In genomic region chr1:87185526-87185925, GRCm38 (mm10) we compare ENCODE assay signal across 19 mouse cellular contexts. TPM values are rescaled to one million over a fixed set of nuclear protein-coding genes. Genes with fewer than 3 reads are reported as not detected.
A peak's percentile ranks its signal among the peaks of the same experiment; 100 is the strongest.
DNase-seq lines count a peak whose midpoint lies in the region; ATAC-seq and TF ChIP-seq lines count a peak whose summit lies in the region.
"Had no signal": no experiment of that assay in that cellular context is flagged by ENCODE, and none has a peak within 500 bp of the region (broad histone marks: within the 10 kb centered on the region; RNA-seq: fewer than 3 reads in every experiment).

No protein-coding gene starts in this region.

- no peaks in the 10 kb centered on the region for H3K36me3 ChIP-seq in forebrain, embryonic 15.5 days
- no peaks in the 10 kb centered on the region for H3K36me3 ChIP-seq in forebrain, embryonic 12.5 days (replicated peaks)
- no peaks in the 10 kb centered on the region for H3K36me3 ChIP-seq in stomach, embryonic 14.5 days (ENCODE audit: control insufficient read depth, insufficient read depth, low read length)
- no peaks in the 10 kb centered on the region for H3K36me3 ChIP-seq in stomach, postnatal 0 days (ENCODE audit: control insufficient read depth, insufficient read depth, low read length)
- H3K36me3 ChIP-seq in limb, embryonic 10.5 days, result no peaks in the 10 kb centered on the region
- no peaks in the 10 kb centered on the region for H3K36me3 ChIP-seq in kidney, adult 2 months (ENCODE audit: control insufficient read depth, insufficient read depth, low read length)
- H3K36me3 ChIP-seq: heart, embryonic 10.5 days; liver, embryonic 13.5 days had no signal

- H3K27ac ChIP-seq in forebrain, embryonic 15.5 days (replicated peaks), result no peak overlapping the region
- H3K27ac ChIP-seq in forebrain, embryonic 12.5 days, result no peak overlapping the region
- no peak overlapping the region for H3K27ac ChIP-seq in stomach, embryonic 14.5 days (ENCODE audit: low read length)
- H3K27ac ChIP-seq in stomach, postnatal 0 days (replicated peaks), result no peak overlapping the region
- no peak overlapping the region for H3K27ac ChIP-seq in limb, embryonic 10.5 days
- no peak overlapping the region for H3K27ac ChIP-seq in kidney, adult 2 months (ENCODE audit: insufficient read depth, low read depth, low read length)
- H3K27ac ChIP-seq: heart, embryonic 10.5 days; liver, embryonic 13.5 days had no signal

- no peak for TF ChIP-seq POLR2A in kidney, adult 2 months (IDR thresholded peaks at IDR 0.05; ENCODE audit: low read depth, low read length)

- peaks cover 23% of the 10 kb centered on the region for H3K27me3 ChIP-seq in forebrain, embryonic 15.5 days
- H3K27me3 ChIP-seq in forebrain, embryonic 12.5 days, result peaks cover 81% of the 10 kb centered on the region
- peaks cover 20% of the 10 kb centered on the region for H3K27me3 ChIP-seq in stomach, embryonic 14.5 days (ENCODE audit: control insufficient read depth, insufficient read depth, low read length)
- peaks cover 11% of the 10 kb centered on the region; the same call in 1 of the 2 replicates for H3K27me3 ChIP-seq in stomach, postnatal 0 days (ENCODE audit: control insufficient read depth, insufficient read depth, low read length)
- peaks cover 92% of the 10 kb centered on the region for H3K27me3 ChIP-seq in limb, embryonic 10.5 days (ENCODE audit: low read depth, poor library complexity, severe bottlenecking)
- 0 out of 2 replicates have a peak, but pooled peaks cover 1% of the 10 kb centered on the region for H3K27me3 ChIP-seq in kidney, adult 2 months (replicated peaks; ENCODE audit: control insufficient read depth, insufficient read depth, low read length)

- H3K4me1 ChIP-seq in forebrain, embryonic 15.5 days, result peaks cover 22% of the 10 kb centered on the region
- H3K4me1 ChIP-seq in forebrain, embryonic 12.5 days, result peaks cover 21% of the 10 kb centered on the region
- H3K4me1 ChIP-seq in stomach, embryonic 14.5 days (ENCODE audit: control insufficient read depth, insufficient read depth, low read length), result no peaks in the 10 kb centered on the region
- H3K4me1 ChIP-seq in stomach, postnatal 0 days (replicated peaks; ENCODE audit: control insufficient read depth, insufficient read depth), result no peaks in the 10 kb centered on the region
- peaks cover 27% of the 10 kb centered on the region for H3K4me1 ChIP-seq in limb, embryonic 10.5 days
- H3K4me1 ChIP-seq in kidney, adult 2 months (ENCODE audit: control insufficient read depth, insufficient read depth, low read length), result no peaks in the 10 kb centered on the region

- TF ChIP-seq CTCF in stomach, postnatal 0 days (IDR thresholded peaks at IDR 0.05; ENCODE audit: low read depth), result no peak
- no peak for TF ChIP-seq CTCF in kidney, adult 2 months (conservative IDR thresholded peaks at IDR 0.05; ENCODE audit: insufficient read depth, insufficient read length, low read depth, low read length)

- ATAC-seq in forebrain, embryonic 15.5 days (replicated peaks), result 0 out of 2 replicates have a peak, but pooled peaks have one; percentile 9
- ATAC-seq in forebrain, embryonic 12.5 days (ENCODE audit: low FRiP score), result no peak; the same call in 1 of the 2 replicates
- ATAC-seq in stomach, embryonic 14.5 days (ENCODE audit: insufficient number of reproducible peaks, insufficient read depth, low FRiP score, low read depth), result 0 out of 2 replicates have a peak, but pooled peaks have one; percentile 11
- ATAC-seq in stomach, postnatal 0 days (ENCODE audit: low FRiP score, low TSS enrichment), result no peak

- H3K4me2 ChIP-seq in forebrain, embryonic 15.5 days (replicated peaks), result peak overlapping the region; percentile 90; the same call in 1 of the 2 replicates
- H3K4me2 ChIP-seq in forebrain, embryonic 12.5 days, result no peak overlapping the region
- H3K4me2 ChIP-seq in stomach, embryonic 14.5 days (replicated peaks; ENCODE audit: low read depth, low read length), result no peak overlapping the region
- no peak overlapping the region for H3K4me2 ChIP-seq in stomach, postnatal 0 days (replicated peaks; ENCODE audit: low read depth)

- 12% methylated on average over 13 of the region's 13 CpGs for WGBS in forebrain, embryonic 15.5 days
- WGBS in forebrain, embryonic 12.5 days, result 14% methylated on average over 13 of the region's 13 CpGs
- WGBS in stomach, embryonic 14.5 days, result 15% methylated on average over 13 of the region's 13 CpGs
- 20% methylated on average over 13 of the region's 13 CpGs for WGBS in stomach, postnatal 0 days
- WGBS in limb, embryonic 10.5 days, result 8% methylated on average over 13 of the region's 13 CpGs
- 28% methylated on average over 13 of the region's 13 CpGs for WGBS in kidney, adult 2 months

- no peak for DNase-seq in stomach, postnatal 0 days (ENCODE audit: low spot score)
- DNase-seq in limb, embryonic 10.5 days (ENCODE audit: low spot score), result no peak
- DNase-seq in thymus, postnatal 4 days, result peak; percentile 43
- DNase-seq in adrenal gland, postnatal 4 days (ENCODE audit: low spot score in 2 of 2), result no peak
- DNase-seq in kidney, adult 2 months, result no peak

- H3K9me3 ChIP-seq in forebrain, embryonic 15.5 days, result no peaks in the 10 kb centered on the region
- no peaks in the 10 kb centered on the region for H3K9me3 ChIP-seq in forebrain, embryonic 12.5 days
- H3K9me3 ChIP-seq in stomach, embryonic 14.5 days (ENCODE audit: control insufficient read depth, low read depth, low read length), result no peaks in the 10 kb centered on the region
- H3K9me3 ChIP-seq in stomach, postnatal 0 days (ENCODE audit: control insufficient read depth, low read length), result no peaks in the 10 kb centered on the region
- no peaks in the 10 kb centered on the region for H3K9me3 ChIP-seq in limb, embryonic 10.5 days (replicated peaks)
- H3K9me3 ChIP-seq: heart, embryonic 10.5 days; liver, embryonic 13.5 days had no signal

- H3K9ac ChIP-seq in forebrain, embryonic 15.5 days (replicated peaks), result 0 out of 2 replicates have a peak overlapping the region, but pooled peaks have one; percentile 22
- no peak overlapping the region for H3K9ac ChIP-seq in forebrain, embryonic 12.5 days
- H3K9ac ChIP-seq in stomach, embryonic 14.5 days (replicated peaks; ENCODE audit: low read depth, low read length), result no peak overlapping the region
- H3K9ac ChIP-seq in stomach, postnatal 0 days (ENCODE audit: low read length), result no peak overlapping the region
- H3K9ac ChIP-seq: liver, embryonic 13.5 days had no signal

- no peak for TF ChIP-seq EP300 in stomach, postnatal 0 days (optimal IDR thresholded peaks at IDR 0.05)

- no peak overlapping the region for H3K4me3 ChIP-seq in forebrain, embryonic 15.5 days
- H3K4me3 ChIP-seq in forebrain, embryonic 12.5 days (replicated peaks), result no peak overlapping the region
- no peak overlapping the region for H3K4me3 ChIP-seq in stomach, embryonic 14.5 days (ENCODE audit: low read depth, low read length)
- no peak overlapping the region for H3K4me3 ChIP-seq in stomach, postnatal 0 days (ENCODE audit: low read depth, low read length)
- H3K4me3 ChIP-seq in limb, embryonic 10.5 days, result 0 out of 2 replicates have a peak overlapping the region, but pooled peaks have one; percentile 62
- no peak overlapping the region for H3K4me3 ChIP-seq in kidney, adult 2 months (ENCODE audit: insufficient read depth, low read depth, low read length)
- H3K4me3 ChIP-seq: liver, embryonic 13.5 days had no signal

RNA-seq across cellular contexts. Expression of gene Prss56, which starts 2.4 kb away (rescaled TPM):
- polyA plus RNA-seq in forebrain, embryonic 15.5 days (2015; fragmentation: Nextera tagmentation; extraction: Ambion mirVana), result 0.92 and 1.2 TPM in 2 replicates
- polyA plus RNA-seq in forebrain, embryonic 12.5 days (2016; fragmentation: Nextera tagmentation; extraction: Ambion mirVana), result not detected in 2 replicates
- polyA plus RNA-seq in stomach, embryonic 14.5 days (2014; fragmentation: Nextera tagmentation; extraction: Ambion mirVana), result 0.14 TPM in 1 of 2 replicates, not detected in the other
- 0.04 TPM in 1 of 2 replicates, not detected in the other for polyA plus RNA-seq in stomach, postnatal 0 days (2015; fragmentation: Nextera tagmentation; extraction: Ambion mirVana)
- polyA plus RNA-seq in limb, embryonic 10.5 days (2016; fragmentation: Nextera tagmentation; extraction: Ambion mirVana), result 0.06 TPM in 1 of 2 replicates, not detected in the other
- total RNA-seq in adrenal gland, postnatal 4 days (2021), result not detected
- not detected in 2 replicates for polyA plus RNA-seq in kidney, adult 2 months (2012; rRNA removed)
- total RNA-seq: gastrocnemius, postnatal 25 days; hematopoietic stem cell, adult 5-6 weeks; megakaryocyte-erythroid progenitor cell, adult 5-6 weeks had no signal
- polyA plus RNA-seq: heart, embryonic 10.5 days; liver, embryonic 13.5 days; lung, postnatal 0 days; spleen, adult 2 months had no signal

RNA-seq across cellular contexts. Expression of gene Chrnd, which starts 4.9 kb away (rescaled TPM):
- polyA plus RNA-seq in forebrain, embryonic 15.5 days (2015; fragmentation: Nextera tagmentation; extraction: Ambion mirVana), result not detected in 2 replicates
- 0.10 TPM in 1 of 2 replicates, not detected in the other for polyA plus RNA-seq in forebrain, embryonic 12.5 days (2016; fragmentation: Nextera tagmentation; extraction: Ambion mirVana)
- polyA plus RNA-seq in stomach, embryonic 14.5 days (2014; fragmentation: Nextera tagmentation; extraction: Ambion mirVana), result not detected in 2 replicates
- polyA plus RNA-seq in stomach, postnatal 0 days (2015; fragmentation: Nextera tagmentation; extraction: Ambion mirVana), result 0.04 and 0.08 TPM in 2 replicates
- polyA plus RNA-seq in limb, embryonic 10.5 days (2016; fragmentation: Nextera tagmentation; extraction: Ambion mirVana), result 0.14 and 0.55 TPM in 2 replicates
- total RNA-seq in adrenal gland, postnatal 4 days (2021), result under 1 TPM; 0.20 to 0.54 TPM
- polyA plus RNA-seq in kidney, adult 2 months (2012; rRNA removed), result not detected in 2 replicates
- total RNA-seq: hematopoietic stem cell, adult 5-6 weeks; layer of hippocampus, postnatal 14 days; left cerebral cortex, postnatal 36 days; megakaryocyte-erythroid progenitor cell, adult 5-6 weeks; MEL had no signal
- polyA plus RNA-seq: frontal cortex, adult 2 months; lung, postnatal 0 days; spleen, adult 2 months had no signal

RNA-seq across cellular contexts. Expression of gene Chrng, which starts 18.9 kb away (rescaled TPM):
- polyA plus RNA-seq in forebrain, embryonic 15.5 days (2015; fragmentation: Nextera tagmentation; extraction: Ambion mirVana), result not detected in 2 replicates
- polyA plus RNA-seq in forebrain, embryonic 12.5 days (2016; fragmentation: Nextera tagmentation; extraction: Ambion mirVana), result not detected in 2 replicates
- not detected in 2 replicates for polyA plus RNA-seq in stomach, embryonic 14.5 days (2014; fragmentation: Nextera tagmentation; extraction: Ambion mirVana)
- polyA plus RNA-seq in stomach, postnatal 0 days (2015; fragmentation: Nextera tagmentation; extraction: Ambion mirVana), result 0.36 and 0.38 TPM in 2 replicates
- polyA plus RNA-seq in limb, embryonic 10.5 days (2016; fragmentation: Nextera tagmentation; extraction: Ambion mirVana), result 0.26 and 0.81 TPM in 2 replicates
- under 1 TPM in 1 of 2 experiments, not detected in 1; 0.34 TPM for total RNA-seq in adrenal gland, postnatal 4 days (2021)
- not detected in 2 replicates for polyA plus RNA-seq in kidney, adult 2 months (2012; rRNA removed)
- total RNA-seq: hematopoietic stem cell, adult 5-6 weeks; layer of hippocampus, postnatal 14 days; left cerebral cortex, postnatal 36 days; megakaryocyte-erythroid progenitor cell, adult 5-6 weeks; MEL had no signal
- polyA plus RNA-seq: frontal cortex, adult 2 months; spleen, adult 2 months had no signal

RNA-seq across cellular contexts. Expression of gene Eif4e2, which starts 28.2 kb away (rescaled TPM):
- polyA plus RNA-seq in forebrain, embryonic 15.5 days (2015; fragmentation: Nextera tagmentation; extraction: Ambion mirVana), result 93.5 and 98.5 TPM in 2 replicates
- polyA plus RNA-seq in forebrain, embryonic 12.5 days (2016; fragmentation: Nextera tagmentation; extraction: Ambion mirVana), result 134 and 137 TPM in 2 replicates
- polyA plus RNA-seq in stomach, embryonic 14.5 days (2014; fragmentation: Nextera tagmentation; extraction: Ambion mirVana), result 138 and 146 TPM in 2 replicates
- 128 and 135 TPM in 2 replicates for polyA plus RNA-seq in stomach, postnatal 0 days (2015; fragmentation: Nextera tagmentation; extraction: Ambion mirVana)
- 181 and 202 TPM in 2 replicates for polyA plus RNA-seq in limb, embryonic 10.5 days (2016; fragmentation: Nextera tagmentation; extraction: Ambion mirVana)
- 100 to 1,000 TPM; 107 to 109 TPM for total RNA-seq in adrenal gland, postnatal 4 days (2021)
- polyA plus RNA-seq in kidney, adult 2 months (2012; rRNA removed), result 33.0 and 42.7 TPM in 2 replicates

RNA-seq across cellular contexts. Expression of gene Ecel1, which starts 29.2 kb away (rescaled TPM):
- polyA plus RNA-seq in forebrain, embryonic 15.5 days (2015; fragmentation: Nextera tagmentation; extraction: Ambion mirVana), result 19.4 and 21.1 TPM in 2 replicates
- 18.3 and 23.2 TPM in 2 replicates for polyA plus RNA-seq in forebrain, embryonic 12.5 days (2016; fragmentation: Nextera tagmentation; extraction: Ambion mirVana)
- polyA plus RNA-seq in stomach, embryonic 14.5 days (2014; fragmentation: Nextera tagmentation; extraction: Ambion mirVana), result 7.5 and 8.4 TPM in 2 replicates
- 2.2 and 2.3 TPM in 2 replicates for polyA plus RNA-seq in stomach, postnatal 0 days (2015; fragmentation: Nextera tagmentation; extraction: Ambion mirVana)
- 0.11 TPM in 2 replicates for polyA plus RNA-seq in limb, embryonic 10.5 days (2016; fragmentation: Nextera tagmentation; extraction: Ambion mirVana)
- 10 to 100 TPM in 1 of 2 experiments, 1 to 10 TPM in 1; 6.9 to 15.1 TPM for total RNA-seq in adrenal gland, postnatal 4 days (2021)
- polyA plus RNA-seq in kidney, adult 2 months (2012; rRNA removed), result 0.07 and 0.39 TPM in 2 replicates
- total RNA-seq: gastrocnemius, postnatal 25 days; hematopoietic stem cell, adult 5-6 weeks; megakaryocyte-erythroid progenitor cell, adult 5-6 weeks had no signal
- polyA plus RNA-seq: liver, embryonic 13.5 days had no signal

Comparison
In these comparisons a context has a peak if more than half of its experiments do, and no peak if none do; other contexts are left out.
1. ATAC-seq: peak in forebrain, embryonic 15.5 days (single experiment) and stomach, embryonic 14.5 days (single experiment); none in forebrain, embryonic 12.5 days (single experiment) and stomach, postnatal 0 days (single experiment).